Mouse (Mus musculus) liver, adult 2 months (tissue): ENCODE data around the gene Acsm5. TPM values are rescaled to one million over a fixed set of nuclear protein-coding genes. Genes with fewer than 3 reads are reported as not detected.

ENCODE experiments used
- DNase-seq: peaks from one replicate; pipeline ENCODE4 v3.0.0-alpha.2; 2011; ENCODE audit warnings: low read depth, low spot score; ENCODE audit errors: extremely low read depth
- H3K27ac ChIP-seq: fragments of 200-500 bp; replicated peaks from 2 replicates; pipeline ENCODE4 v1.5.1; 2012; ENCODE audit warnings: low read depth, mild to moderate bottlenecking, control low read depth, inconsistent platforms, low read length; ENCODE audit not compliant: insufficient read depth
- H3K27me3 ChIP-seq: fragments of 200-500 bp; 2 replicates; pipeline ENCODE4 v1.6.1; 2012; ENCODE audit warnings: mild to moderate bottlenecking, moderate library complexity, low read length, inconsistent platforms; ENCODE audit not compliant: control insufficient read depth, insufficient read depth
- H3K36me3 ChIP-seq: fragments of 200-500 bp; 2 replicates; pipeline ENCODE4 v1.6.1; 2012; ENCODE audit warnings: low read length, inconsistent platforms; ENCODE audit not compliant: control insufficient read depth, insufficient read depth
- H3K4me1 ChIP-seq: fragments of 200-500 bp; 2 replicates; pipeline ENCODE4 v1.6.1; 2011; ENCODE audit warnings: low read length; ENCODE audit not compliant: control insufficient read depth, insufficient read depth
- H3K4me3 ChIP-seq: fragments of 200-500 bp; 2 replicates; pipeline ENCODE4 v1.5.1; 2011; ENCODE audit warnings: low read depth, mild to moderate bottlenecking, control low read depth, low read length, moderate library complexity; ENCODE audit not compliant: insufficient read depth
- H3K79me2 ChIP-seq: fragments of 200-500 bp; 2 replicates; pipeline ENCODE4 v1.6.1; 2012; ENCODE audit warnings: inconsistent platforms, mild to moderate bottlenecking, low read length, moderate library complexity; ENCODE audit not compliant: control insufficient read depth, insufficient read depth
- H3K9ac ChIP-seq: fragments of 200-500 bp; 2 replicates; pipeline ENCODE4 v1.6.1; 2012; ENCODE audit warnings: low read depth, mild to moderate bottlenecking, control low read depth, inconsistent platforms, low read length
- CTCF ChIP-seq: fragments of 200-500 bp; IDR thresholded peaks from 2 replicates; pipeline ENCODE4 v1.5.1; 2011; ENCODE audit warnings: low read depth, low read length, control low read depth
- POLR2A ChIP-seq: fragments of 200-500 bp; IDR thresholded peaks from 2 replicates; pipeline ENCODE4 v1.6.1; 2011; ENCODE audit warnings: low read length, control low read depth; ENCODE audit not compliant: insufficient read depth; ENCODE audit errors: extremely low read depth
- WGBS: fragments of 180-500 bp; shearing (Covaris S2); methylation state at CpG from one replicate; pipeline ENCODE4 v1.1.7; 2018; 5-methylcytosine and 5-hydroxymethylcytosine counted together
- polyA plus RNA-seq: library from polyadenylated mRNA; depleted of rRNA; stranded (reverse); fragments of >200 nt; gene quantifications from 2 replicates; pipeline ENCODE4 v1.2.3, GENCODE M21; 2012
- total RNA-seq: library from RNA; depleted of rRNA; stranded (reverse); fragments of >200 nt; gene quantifications from 2 replicates; pipeline ENCODE4 v1.2.3, GENCODE M21; 2014

The Acsm5 gene
- total and polyA plus RNA-seq, 2 experiments, result 109 to 127 TPM

GRCm38 (mm10) chr7:119511143-119511542 lies 8.1 kb upstream of the Acsm5 start:
- Histone ChIP-seq H3K79me2 (no peaks in the 10 kb centered on the region), H3K27ac (no peak overlapping the region), H3K36me3 (peaks cover 11% of the 10 kb centered on the region), H3K27me3 (no peaks in the 10 kb centered on the region), H3K4me1 (peaks cover 5% of the 10 kb centered on the region; the same call in 1 of the 2 replicates), H3K4me3 (no peak overlapping the region), H3K9ac (no peak overlapping the region)
- DNase-seq, result peak; percentile 21
- no peak for TF ChIP-seq CTCF
- TF ChIP-seq POLR2A, result no peak
- WGBS, result 74% methylated on average over 4 of the region's 4 CpGs

- H3K27ac ChIP-seq, result no peak overlapping the region
- H3K4me1 ChIP-seq, result peaks cover 5% of the 10 kb centered on the region; the same call in 1 of the 2 replicates
- no peaks in the 10 kb centered on the region for H3K27me3 ChIP-seq
- H3K9ac ChIP-seq, result no peak overlapping the region
- H3K79me2 ChIP-seq, result no peaks in the 10 kb centered on the region
- 24% methylated on average over 7 of the region's 7 CpGs for WGBS
- TF ChIP-seq CTCF (peak; percentile 83), POLR2A (no peak)
- peak; percentile 75 for DNase-seq
- peaks cover 11% of the 10 kb centered on the region for H3K36me3 ChIP-seq
- H3K4me3 ChIP-seq, result no peak overlapping the region
Measured at GRCm38 (mm10) chr7:119513056-119513455, 6.2 kb upstream of the Acsm5 start.

- H3K4me3 ChIP-seq, result no peak overlapping the region
- peaks cover 5% of the 10 kb centered on the region; the same call in 1 of the 2 replicates for H3K4me1 ChIP-seq
- H3K9ac ChIP-seq, result no peak overlapping the region; the same call in 1 of the 2 replicates
- DNase-seq, result peak; percentile 56
- TF ChIP-seq POLR2A, result no peak
- TF ChIP-seq CTCF, result peak; percentile 14
- H3K79me2 ChIP-seq, result no peaks in the 10 kb centered on the region
- WGBS, result 29% methylated on average over 10 of the region's 10 CpGs
- H3K36me3 ChIP-seq, result peaks cover 17% of the 10 kb centered on the region
- peak overlapping the region; percentile 30 for H3K27ac ChIP-seq
- H3K27me3 ChIP-seq, result no peaks in the 10 kb centered on the region
Measured at GRCm38 (mm10) chr7:119515492-119516271, 3.6 kb upstream of the Acsm5 start.

GRCm38 (mm10) chr7:119516272-119516558 lies 3.0 kb upstream of the Acsm5 start:
- Histone ChIP-seq H3K27ac (peak overlapping the region; percentile 30), H3K27me3 (no peaks in the 10 kb centered on the region), H3K79me2 (no peaks in the 10 kb centered on the region), H3K9ac (no peak overlapping the region; the same call in 1 of the 2 replicates), H3K36me3 (peaks cover 17% of the 10 kb centered on the region), H3K4me3 (no peak overlapping the region), H3K4me1 (peaks cover 5% of the 10 kb centered on the region; the same call in 1 of the 2 replicates)
- TF ChIP-seq CTCF (no peak), POLR2A (no peak)
- WGBS, result 31% methylated on average over 7 of the region's 7 CpGs
- no peak for DNase-seq

- no peak overlapping the region for H3K4me3 ChIP-seq
- H3K27ac ChIP-seq, result no peak overlapping the region
- WGBS, result 25% methylated on average over 5 of the region's 5 CpGs
- H3K36me3 ChIP-seq, result peaks cover 6% of the 10 kb centered on the region; the same call in 1 of the 2 replicates
- H3K4me1 ChIP-seq, result peaks cover 24% of the 10 kb centered on the region
- DNase-seq, result peak; percentile 71
- H3K9ac ChIP-seq, result no peak overlapping the region
- H3K27me3 ChIP-seq, result no peaks in the 10 kb centered on the region
- no peaks in the 10 kb centered on the region for H3K79me2 ChIP-seq
- TF ChIP-seq POLR2A (no peak), CTCF (peak; percentile 96)
Measured at GRCm38 (mm10) chr7:119519654-119520053, 391 bp downstream of the Acsm5 start.

GRCm38 (mm10) chr7:119521816-119522215 lies 2.6 kb downstream of the Acsm5 start:
- WGBS, result 18% methylated on average over 3 of the region's 3 CpGs
- Histone ChIP-seq H3K27ac (peak overlapping the region; percentile 81), H3K36me3 (peaks cover 6% of the 10 kb centered on the region; the same call in 1 of the 2 replicates), H3K9ac (peak overlapping the region; percentile 19; the same call in 1 of the 2 replicates), H3K4me3 (no peak overlapping the region), H3K4me1 (peaks cover 28% of the 10 kb centered on the region), H3K79me2 (no peaks in the 10 kb centered on the region), H3K27me3 (no peaks in the 10 kb centered on the region)
- no peak for TF ChIP-seq POLR2A
- no peak for TF ChIP-seq CTCF
- peak; percentile 99 for DNase-seq
